Mouse (Mus musculus) heart, adult 2 months (tissue): ENCODE results near the gene Iqcb1. TPM values are rescaled to one million over a fixed set of nuclear protein-coding genes. Genes with fewer than 3 reads are reported as not detected.
A peak's percentile ranks its signal among the peaks of the same experiment; 100 is the strongest.

ENCODE experiments used
- DNase-seq, 2 experiments: peaks; one replicate each; pipeline ENCODE4 v3.0.0; 2021
- H3K27ac ChIP-seq: fragments of 200-600 bp; 2 replicates; pipeline ENCODE4 v1.8.1; 2022
- H3K27me3 ChIP-seq: fragments of 200-500 bp; 2 replicates; pipeline ENCODE4 v1.6.1; 2012; ENCODE audit warnings: mild to moderate bottlenecking, low read length, inconsistent platforms, mixed read lengths; ENCODE audit not compliant: control insufficient read depth, insufficient read depth
- H3K36me3 ChIP-seq: fragments of 200-500 bp; 2 replicates; pipeline ENCODE4 v1.6.1; 2012; ENCODE audit warnings: low read length, inconsistent platforms; ENCODE audit not compliant: control insufficient read depth, insufficient read depth
- H3K4me1 ChIP-seq: fragments of 200-500 bp; 2 replicates; pipeline ENCODE4 v1.6.1; 2011; ENCODE audit warnings: low read length; ENCODE audit not compliant: control insufficient read depth, insufficient read depth
- H3K4me3 ChIP-seq: fragments of 200-600 bp; 2 replicates; pipeline ENCODE4 v1.8.1; 2022
- H3K79me2 ChIP-seq: fragments of 200-500 bp; replicated peaks from 2 replicates; pipeline ENCODE4 v1.6.1; 2012; ENCODE audit warnings: mild to moderate bottlenecking, inconsistent platforms, low read length, moderate library complexity, mixed read lengths; ENCODE audit not compliant: control insufficient read depth, insufficient read depth
- H3K9ac ChIP-seq: fragments of 200-500 bp; 2 replicates; pipeline ENCODE4 v1.6.1; 2012; ENCODE audit warnings: low read depth, mild to moderate bottlenecking, control low read depth, inconsistent platforms, low read length, mixed read lengths
- CTCF ChIP-seq: fragments of 200-600 bp; IDR thresholded peaks from 2 replicates; pipeline ENCODE4 v1.8.1; 2022; ENCODE audit warnings: antibody characterized with exemption, mild to moderate bottlenecking, moderate library complexity
- EP300 ChIP-seq: fragments of 200-500 bp; IDR thresholded peaks from 2 replicates; pipeline ENCODE4 v1.6.1; 2011; ENCODE audit warnings: low read depth, low read length, control low read depth; ENCODE audit not compliant: insufficient read depth
- POLR2A ChIP-seq: fragments of 200-500 bp; IDR thresholded peaks from 2 replicates; pipeline ENCODE4 v1.6.1; 2011; ENCODE audit warnings: mild to moderate bottlenecking, low read depth, low read length, control low read depth; ENCODE audit not compliant: insufficient read depth
- WGBS: fragments of 180-500 bp; shearing (Covaris S2); methylation state at CpG from one replicate; pipeline ENCODE4 v1.1.7; 2018; 5-methylcytosine and 5-hydroxymethylcytosine counted together
- intact Hi-C: fragments of 180-260 bp; cut with DNase I; formaldehyde crosslinking; loops from one replicate; pipeline ENCODE4 v1.15.1; 2025
- polyA plus RNA-seq: library from polyadenylated mRNA; depleted of rRNA; stranded (reverse); fragments of >200 nt; gene quantifications from 2 replicates; pipeline ENCODE4 v1.2.3, GENCODE M21; 2012
- total RNA-seq, 2 experiments: library from RNA; stranded (reverse); gene quantifications; 2 replicates each; pipeline ENCODE4 v1.2.3; 2021

Gene Iqcb1
- total and polyA plus RNA-seq, 3 experiments = 3.8 to 14.1 (median 12.1) TPM

DNA sequence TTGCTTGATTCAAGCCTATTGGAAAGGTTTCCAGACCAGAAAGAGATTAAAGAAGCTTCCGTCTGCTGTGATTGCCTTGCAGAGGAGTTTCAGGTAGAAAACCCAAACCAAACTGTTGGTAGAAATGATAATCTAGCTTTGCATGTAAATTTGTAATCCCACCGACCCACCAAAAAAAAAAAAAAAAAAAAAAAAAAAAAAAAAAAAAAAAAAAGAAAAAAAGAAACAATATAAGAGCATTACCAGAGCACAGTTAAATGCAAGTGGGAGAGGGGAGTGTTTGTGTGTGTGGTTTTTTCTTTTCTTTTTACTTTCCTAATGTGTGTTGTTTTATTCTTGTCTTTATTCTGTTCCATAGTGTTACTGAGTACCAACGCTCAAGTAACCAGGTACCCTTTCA, 23.0 kb downstream of the Iqcb1 start:
- H3K36me3 ChIP-seq = no peaks in the 10 kb centered on the region
- H3K9ac ChIP-seq = no peak overlapping the region
- WGBS = 97% methylated on average over 3 of the region's 3 CpGs
- no peaks in the 10 kb centered on the region for H3K4me1 ChIP-seq
- H3K27ac ChIP-seq = no peak overlapping the region
- no peaks in the 10 kb centered on the region for H3K27me3 ChIP-seq
- TF ChIP-seq POLR2A (no peak), EP300 (no peak), CTCF (no peak)
- intact Hi-C loops = no loop called here
- no peak for DNase-seq
- H3K79me2 ChIP-seq = no peaks in the 10 kb centered on the region
- no peak overlapping the region for H3K4me3 ChIP-seq

DNA sequence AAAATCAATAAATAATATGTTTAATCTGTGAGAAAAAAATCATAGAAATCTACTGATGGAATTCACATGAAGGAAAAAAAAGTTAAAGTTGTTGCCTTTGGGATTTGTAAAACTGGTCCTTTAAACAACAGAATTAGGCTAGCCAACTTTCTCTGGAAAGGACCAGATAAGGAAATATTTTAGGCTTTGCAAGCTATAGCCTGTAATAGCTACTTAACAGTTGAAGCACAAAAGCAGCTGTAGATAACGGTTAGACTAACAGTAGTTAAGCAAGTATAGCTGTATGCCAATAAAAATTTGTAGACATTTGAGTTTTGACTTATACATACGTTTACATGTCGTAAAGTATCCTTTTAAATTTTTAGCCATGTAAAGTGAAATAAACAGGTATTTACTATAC, 35.4 kb downstream of the Iqcb1 start:
- no peak overlapping the region for H3K9ac ChIP-seq
- no peaks in the 10 kb centered on the region for H3K79me2 ChIP-seq
- H3K4me1 ChIP-seq = no peaks in the 10 kb centered on the region
- no peaks in the 10 kb centered on the region for H3K27me3 ChIP-seq
- TF ChIP-seq CTCF (no peak), EP300 (no peak), POLR2A (no peak)
- no peak overlapping the region for H3K27ac ChIP-seq
- intact Hi-C loops = no loop called here
- no peaks in the 10 kb centered on the region for H3K36me3 ChIP-seq
- WGBS = 61% methylated on average over 3 of the region's 3 CpGs
- H3K4me3 ChIP-seq = no peak overlapping the region
- DNase-seq = no peak

- WGBS = 97% methylated on average over 2 of the region's 2 CpGs
- intact Hi-C loops = no loop called here
Observed at GRCm38 (mm10) chr16:36869442-36869841, 41.3 kb downstream of the Iqcb1 start.

GRCm38 (mm10) chr16:36874583-36875275, 46.5 kb downstream of the Iqcb1 start, which contains the start of the genes Eaf2 and Golgb1:
Eaf2 (minus strand) TSS chr16:36875003.
Golgb1 (plus strand) TSS chr16:36875140.
- H3K27ac ChIP-seq = peak within 1 kb of the TSS; percentile 91
- intact Hi-C loops = loop anchor here (2.0 to 10.0 kb wide), 4 partner anchors 47 to 780 kb away; partner anchors contain the start of genes Hcls1, Iqcb1, Ndufb4 and Polq
- peaks cover 1% of the 10 kb centered on the region; the same call in 1 of the 2 replicates for H3K79me2 ChIP-seq
- H3K27me3 ChIP-seq = no peaks in the 10 kb centered on the region
- under 1% methylated on average over 43 of the region's 43 CpGs for WGBS
- peak within 1 kb of the TSS; percentile 85 for H3K9ac ChIP-seq
- peak within 1 kb of the TSS; percentile 75 for H3K4me3 ChIP-seq
- peak; percentile 89 to 97 for DNase-seq
- peak; percentile 20 for TF ChIP-seq POLR2A
- TF ChIP-seq CTCF = no peak
- TF ChIP-seq EP300 = 0 out of 2 replicates have a peak, but pooled peaks have one; percentile 64
- H3K4me1 ChIP-seq = peaks cover 5% of the 10 kb centered on the region
- H3K36me3 ChIP-seq = peaks cover 8% of the 10 kb centered on the region

More at GRCm38 (mm10) chr16:36869442-36869841, 41.3 kb downstream of the Iqcb1 start:
- Histone ChIP-seq H3K36me3 (peaks cover 3% of the 10 kb centered on the region; the same call in 1 of the 2 replicates), H3K79me2 (no peaks in the 10 kb centered on the region), H3K27ac (no peak overlapping the region), H3K9ac (no peak overlapping the region), H3K4me1 (peaks cover 1% of the 10 kb centered on the region; the same call in 1 of the 2 replicates), H3K4me3 (no peak overlapping the region), H3K27me3 (no peaks in the 10 kb centered on the region)
- TF ChIP-seq EP300 (no peak), POLR2A (no peak), CTCF (no peak)
- no peak for DNase-seq

DNA sequence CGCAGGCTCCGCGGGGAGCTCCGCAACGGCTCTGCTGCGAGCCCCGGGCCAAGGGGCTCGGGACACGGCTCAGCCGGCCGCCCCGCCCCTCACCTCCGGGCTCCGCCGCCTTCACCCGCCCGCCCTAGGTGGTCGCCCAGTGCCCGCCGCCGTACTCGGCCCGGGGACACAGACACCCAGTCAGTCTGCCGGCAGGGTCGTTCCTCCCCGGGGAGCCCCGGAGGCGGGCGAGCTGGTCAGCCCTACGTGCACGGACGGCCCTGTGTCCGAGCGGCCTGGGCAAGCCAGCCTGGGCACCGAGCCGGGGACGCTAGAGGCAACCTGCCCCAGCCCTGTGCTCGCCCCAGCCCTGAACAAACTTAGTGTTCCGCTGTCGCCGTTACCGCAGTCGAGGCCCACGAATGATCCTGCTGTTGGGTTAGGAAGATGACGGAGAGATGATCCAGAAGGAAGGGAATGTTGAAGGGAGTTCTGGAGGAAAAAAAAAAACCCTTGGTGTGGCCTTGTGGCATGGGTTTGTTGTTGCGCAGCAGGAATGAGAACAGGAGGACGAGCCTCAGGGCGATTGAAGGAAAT, 47.2 kb downstream of the Iqcb1 start:
- Histone ChIP-seq H3K9ac (peak overlapping the region; percentile 85), H3K4me3 (peak overlapping the region; percentile 75), H3K79me2 (peaks cover 1% of the 10 kb centered on the region; the same call in 1 of the 2 replicates), H3K27ac (peak overlapping the region; percentile 86), H3K27me3 (no peaks in the 10 kb centered on the region), H3K36me3 (peaks cover 8% of the 10 kb centered on the region), H3K4me1 (peaks cover 5% of the 10 kb centered on the region)
- under 1% methylated on average over 46 of the region's 48 CpGs for WGBS
- intact Hi-C loops = loop anchor here (2.0 to 10.0 kb wide), 3 partner anchors 57 to 779 kb away; partner anchors contain the start of genes Hcls1, Ndufb4 and Polq
- no peak for DNase-seq
- 0 out of 2 replicates have a peak, but pooled peaks have one; percentile 2 for TF ChIP-seq CTCF
- no peak for TF ChIP-seq EP300

DNA sequence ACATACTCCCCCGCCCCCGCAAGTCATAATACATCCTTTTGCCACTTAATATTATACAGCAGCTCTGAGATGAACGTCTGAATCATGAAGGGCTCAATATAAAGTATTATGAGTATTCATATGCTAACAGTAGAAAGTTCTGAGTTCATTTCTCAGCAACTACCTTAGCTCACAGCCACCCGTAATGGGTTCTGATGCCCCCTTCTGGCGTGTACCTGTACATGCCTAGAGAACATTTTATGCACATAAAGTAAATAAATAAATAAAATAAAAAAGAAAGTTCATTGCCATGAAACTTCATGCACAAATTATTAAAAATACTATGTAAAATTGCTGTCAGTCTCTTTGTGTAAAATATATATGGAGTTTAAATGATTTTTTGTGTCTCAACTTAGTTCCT, 49.1 kb downstream of the Iqcb1 start:
- Histone ChIP-seq H3K4me1 (peaks cover 5% of the 10 kb centered on the region), H3K27ac (no peak overlapping the region), H3K27me3 (no peaks in the 10 kb centered on the region), H3K36me3 (peaks cover 8% of the 10 kb centered on the region), H3K4me3 (no peak overlapping the region), H3K79me2 (peaks cover 1% of the 10 kb centered on the region; the same call in 1 of the 2 replicates), H3K9ac (no peak overlapping the region)
- DNase-seq = no peak
- intact Hi-C loops = loop anchor here (5.0 to 10.0 kb wide), 2 partner anchors 55 to 777 kb away; partner anchors contain the start of genes Hcls1 and Ndufb4
- WGBS = 74% methylated on average over 5 of the region's 5 CpGs
- TF ChIP-seq EP300 = no peak
- peak; percentile 58 for TF ChIP-seq CTCF
